Mouse (Mus musculus) CD4-positive, CD25-positive, alpha-beta regulatory T cell, adult 2 months (primary cell): Measurements from ENCODE around the gene Creg1.

ENCODE experiments used
- DNase-seq: peaks from one replicate; pipeline ENCODE4 v3.0.0-alpha.2; 2012; ENCODE audit warnings: low read depth, low spot score

Creg1 gene

GRCm38 (mm10) chr1:165763635-165764372, at the start of gene Creg1:
TSS of gene Creg1 (plus strand) at chr1:165763746.
- peak; percentile 96 for DNase-seq

- DNase-seq: no peak
Observed at GRCm38 (mm10) chr1:165713798-165714197, 49.7 kb upstream of the Creg1 start.

- DNase-seq: no peak
Observed at GRCm38 (mm10) chr1:165716426-165716825, 47.1 kb upstream of the Creg1 start.

- peak; percentile 68 for DNase-seq
Observed at GRCm38 (mm10) chr1:165717711-165718542, 45.6 kb upstream of the Creg1 start.

GRCm38 (mm10) chr1:165718543-165719105, 44.9 kb upstream of the Creg1 start:
- no peak for DNase-seq

- DNase-seq: peak; percentile 57
Observed at GRCm38 (mm10) chr1:165722531-165723123, 40.9 kb upstream of the Creg1 start.

- DNase-seq: no peak
Observed at GRCm38 (mm10) chr1:165724219-165725033, 39.1 kb upstream of the Creg1 start.

- DNase-seq: no peak
Observed at GRCm38 (mm10) chr1:165725039-165725644, 38.4 kb upstream of the Creg1 start.

- no peak for DNase-seq
Observed at GRCm38 (mm10) chr1:165726986-165727385, 36.6 kb upstream of the Creg1 start.

- no peak for DNase-seq
Observed at GRCm38 (mm10) chr1:165728057-165728639, 35.4 kb upstream of the Creg1 start.

GRCm38 (mm10) chr1:165730129-165730528, 33.4 kb upstream of the Creg1 start:
- peak; percentile 39 for DNase-seq

- DNase-seq: no peak
Observed at GRCm38 (mm10) chr1:165731553-165731952, 32.0 kb upstream of the Creg1 start.

GRCm38 (mm10) chr1:165734840-165735239, 28.7 kb upstream of the Creg1 start:
- no peak for DNase-seq

- peak; percentile 92 for DNase-seq
Observed at GRCm38 (mm10) chr1:165735826-165736818, 27.4 kb upstream of the Creg1 start.

- no peak for DNase-seq
Observed at GRCm38 (mm10) chr1:165737451-165737850, 26.1 kb upstream of the Creg1 start.

- no peak for DNase-seq
Observed at GRCm38 (mm10) chr1:165737867-165738266, 25.7 kb upstream of the Creg1 start.

GRCm38 (mm10) chr1:165738985-165739384, 24.6 kb upstream of the Creg1 start:
- DNase-seq: no peak

GRCm38 (mm10) chr1:165741989-165742388, 21.6 kb upstream of the Creg1 start:
- no peak for DNase-seq

- no peak for DNase-seq
Observed at GRCm38 (mm10) chr1:165748053-165748452, 15.5 kb upstream of the Creg1 start.
